Mouse (Mus musculus) cerebellum, adult 2 months (tissue): ENCODE data around the gene Acox3. TPM values are rescaled to one million over a fixed set of nuclear protein-coding genes. Genes with fewer than 3 reads are reported as not detected.

Source experiments
- DNase-seq, 2 experiments: peaks; one replicate each; pipeline ENCODE4 v3.0.0; 2021
- H3K27ac ChIP-seq: fragments of 200-500 bp; 2 replicates; pipeline ENCODE4 v1.5.1; 2012; ENCODE audit warnings: low read length, control low read depth, inconsistent platforms; ENCODE audit not compliant: insufficient read depth
- H3K27me3 ChIP-seq: fragments of 200-500 bp; 2 replicates; pipeline ENCODE4 v1.6.1; 2012; ENCODE audit warnings: inconsistent platforms, mild to moderate bottlenecking, low read length, moderate library complexity; ENCODE audit not compliant: control insufficient read depth, insufficient read depth
- H3K4me1 ChIP-seq: fragments of 200-500 bp; 2 replicates; pipeline ENCODE4 v1.6.1; 2011; ENCODE audit warnings: low read length; ENCODE audit not compliant: control insufficient read depth, insufficient read depth
- H3K4me3 ChIP-seq: fragments of 200-500 bp; replicated peaks from 2 replicates; pipeline ENCODE3; 2011; ENCODE audit warnings: mild to moderate bottlenecking, low read depth, low read length, control low read depth; ENCODE audit not compliant: insufficient read depth
- CTCF ChIP-seq: fragments of 200-500 bp; IDR thresholded peaks from 2 replicates; pipeline ENCODE4 v1.5.1; 2011; ENCODE audit warnings: low read depth, mild to moderate bottlenecking, control low read depth, low read length, moderate library complexity, borderline replicate concordance; ENCODE audit not compliant: insufficient read depth
- POLR2A ChIP-seq: fragments of 200-500 bp; IDR thresholded peaks from 2 replicates; pipeline ENCODE4 v1.6.1; 2011; ENCODE audit warnings: low read length, control low read depth, borderline replicate concordance; ENCODE audit not compliant: insufficient read depth
- WGBS: fragments of 180-500 bp; shearing (Covaris S2); methylation state at CpG from one replicate; pipeline ENCODE4 v1.1.7; 2018; 5-methylcytosine and 5-hydroxymethylcytosine counted together
- polyA plus RNA-seq: library from polyadenylated mRNA; depleted of rRNA; stranded (reverse); fragments of >200 nt; gene quantifications from 2 replicates; pipeline ENCODE4 v1.2.3, GENCODE M21; 2012

Acox3 gene
- polyA plus RNA-seq, 1 experiment = 33.7 TPM

DNA sequence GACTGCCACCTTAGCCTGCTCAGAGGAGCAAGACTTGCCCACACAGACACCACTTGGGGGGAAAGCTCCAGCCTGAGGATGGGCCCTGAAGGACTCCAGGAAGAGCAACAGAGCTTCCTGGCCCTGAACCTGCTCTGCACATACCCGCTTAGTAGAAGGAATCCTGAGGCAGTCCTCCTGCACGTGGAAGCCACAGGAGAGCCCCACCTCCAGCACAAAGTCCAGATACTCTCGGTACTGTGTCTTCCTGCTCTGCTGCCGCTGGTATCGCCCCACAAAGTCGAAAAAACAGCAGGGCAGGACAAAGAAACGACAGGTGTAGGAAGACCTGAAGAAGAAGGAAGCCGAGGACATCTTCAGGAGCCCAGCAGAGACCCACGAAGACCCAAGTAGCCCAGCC, 17.6 kb upstream of the Acox3 start:
- TF ChIP-seq POLR2A = no peak
- no peaks in the 10 kb centered on the region for H3K27me3 ChIP-seq
- no peak overlapping the region for H3K4me3 ChIP-seq
- 90% methylated on average over 9 of the region's 9 CpGs for WGBS
- no peak overlapping the region for H3K27ac ChIP-seq
- DNase-seq = no peak
- no peaks in the 10 kb centered on the region for H3K4me1 ChIP-seq

GRCm38 (mm10) chr5:35566632-35567031, 16.2 kb upstream of the Acox3 start:
- no peak for TF ChIP-seq CTCF
- TF ChIP-seq POLR2A = no peak
- no peaks in the 10 kb centered on the region for H3K27me3 ChIP-seq
- no peak overlapping the region for H3K27ac ChIP-seq
- no peak for DNase-seq
- WGBS = 77% methylated on average over 4 of the region's 4 CpGs
- H3K4me3 ChIP-seq = no peak overlapping the region
- H3K4me1 ChIP-seq = no peaks in the 10 kb centered on the region

GRCm38 (mm10) chr5:35571546-35571945, 11.3 kb upstream of the Acox3 start:
- DNase-seq = no peak
- Histone ChIP-seq H3K27me3 (no peaks in the 10 kb centered on the region), H3K4me3 (no peak overlapping the region), H3K27ac (no peak overlapping the region), H3K4me1 (no peaks in the 10 kb centered on the region)
- 94% methylated on average over 6 of the region's 6 CpGs for WGBS
- TF ChIP-seq CTCF (no peak), POLR2A (no peak)

DNA sequence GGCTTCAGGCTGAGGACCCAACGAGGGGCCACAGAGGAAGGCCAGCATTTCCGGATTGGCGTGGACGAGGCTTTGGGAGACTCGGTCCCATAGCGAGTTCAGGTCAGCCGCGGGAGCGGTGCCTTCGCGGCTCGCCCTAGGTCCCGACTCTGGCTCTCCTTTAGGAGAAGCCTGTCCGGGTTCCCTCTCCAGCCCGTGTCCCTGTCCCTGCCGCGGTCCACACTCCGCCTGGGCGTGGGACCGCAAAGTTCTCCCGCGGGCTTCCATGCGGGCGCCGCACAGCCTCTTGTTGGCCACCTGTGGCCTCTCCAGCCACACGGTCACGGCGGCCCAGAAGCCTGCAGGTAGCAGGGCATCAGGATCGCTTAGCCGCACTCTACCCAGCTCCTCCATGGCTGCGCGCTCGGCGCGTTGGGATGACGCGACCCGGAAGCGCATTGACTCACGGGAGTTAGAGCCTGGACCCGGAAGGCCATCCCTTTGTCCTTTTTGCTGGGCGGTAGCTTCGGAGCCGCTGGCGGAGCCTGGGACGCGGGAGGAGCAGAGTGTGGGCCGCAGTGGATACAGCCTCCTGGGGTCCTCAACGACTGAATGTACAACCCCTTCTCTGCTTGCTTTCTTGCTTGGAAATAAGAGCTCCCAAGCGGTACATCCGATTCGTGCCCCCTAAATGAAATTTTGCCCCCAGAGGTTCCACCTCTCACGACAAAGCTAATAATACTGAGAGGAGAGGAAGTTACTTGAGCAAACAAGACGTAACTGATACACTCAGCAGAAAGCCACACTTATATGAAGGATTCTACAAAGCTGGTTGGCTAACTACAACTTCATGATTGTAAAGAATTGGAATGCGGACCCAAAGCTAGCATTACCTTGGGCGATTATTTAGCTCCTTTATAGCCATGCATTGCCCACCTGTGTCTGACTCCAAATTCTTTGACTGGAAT, 7.9 kb upstream of the Acox3 start, which contains the start of gene Trmt44:
Gene Trmt44, minus strand, starts transcription at position 418 of the 947 bp plus-strand sequence.
- peak; percentile 93 to 94 for DNase-seq
- H3K27ac ChIP-seq = no peak within 1 kb of the TSS; the same call in 1 of the 2 replicates
- no peaks in the 10 kb centered on the region for H3K4me1 ChIP-seq
- peak within 1 kb of the TSS; percentile 64 for H3K4me3 ChIP-seq
- TF ChIP-seq POLR2A (peak; percentile 82), CTCF (no peak)
- H3K27me3 ChIP-seq = no peaks in the 10 kb centered on the region
- WGBS = 3% methylated on average over 56 of the region's 56 CpGs

- Histone ChIP-seq H3K27ac (no peak overlapping the region), H3K27me3 (no peaks in the 10 kb centered on the region), H3K4me1 (no peaks in the 10 kb centered on the region), H3K4me3 (no peak overlapping the region)
- no peak for TF ChIP-seq CTCF
- TF ChIP-seq POLR2A = no peak
- DNase-seq = no peak
- 82% methylated on average over 10 of the region's 10 CpGs for WGBS
Observed at GRCm38 (mm10) chr5:35576409-35577020, 6.3 kb upstream of the Acox3 start.

DNA sequence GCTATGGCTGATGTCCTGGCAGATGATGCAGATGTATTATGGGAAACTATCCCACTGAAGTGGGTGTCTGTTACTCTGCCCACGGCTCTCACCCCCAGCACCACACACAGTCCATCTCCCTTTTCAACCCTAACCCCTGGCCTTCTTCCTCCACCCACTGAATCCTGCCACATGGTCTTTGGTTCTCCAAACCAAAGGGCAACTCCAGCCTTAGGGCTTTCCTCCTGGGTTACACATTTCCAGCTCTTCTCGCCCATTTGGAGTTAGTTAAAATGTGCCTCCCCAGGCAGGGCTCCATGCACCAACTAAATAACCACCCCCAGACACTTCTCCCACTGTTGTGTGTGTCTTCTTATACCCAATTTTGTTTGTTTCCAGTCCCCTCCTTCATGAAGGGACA, 4.4 kb upstream of the Acox3 start:
- Histone ChIP-seq H3K4me3 (no peak overlapping the region), H3K4me1 (peaks cover 6% of the 10 kb centered on the region; the same call in 1 of the 2 replicates), H3K27me3 (no peaks in the 10 kb centered on the region), H3K27ac (no peak overlapping the region)
- no peak for DNase-seq
- 74% methylated on average over 2 of the region's 2 CpGs for WGBS
- TF ChIP-seq CTCF (no peak), POLR2A (no peak)

DNA sequence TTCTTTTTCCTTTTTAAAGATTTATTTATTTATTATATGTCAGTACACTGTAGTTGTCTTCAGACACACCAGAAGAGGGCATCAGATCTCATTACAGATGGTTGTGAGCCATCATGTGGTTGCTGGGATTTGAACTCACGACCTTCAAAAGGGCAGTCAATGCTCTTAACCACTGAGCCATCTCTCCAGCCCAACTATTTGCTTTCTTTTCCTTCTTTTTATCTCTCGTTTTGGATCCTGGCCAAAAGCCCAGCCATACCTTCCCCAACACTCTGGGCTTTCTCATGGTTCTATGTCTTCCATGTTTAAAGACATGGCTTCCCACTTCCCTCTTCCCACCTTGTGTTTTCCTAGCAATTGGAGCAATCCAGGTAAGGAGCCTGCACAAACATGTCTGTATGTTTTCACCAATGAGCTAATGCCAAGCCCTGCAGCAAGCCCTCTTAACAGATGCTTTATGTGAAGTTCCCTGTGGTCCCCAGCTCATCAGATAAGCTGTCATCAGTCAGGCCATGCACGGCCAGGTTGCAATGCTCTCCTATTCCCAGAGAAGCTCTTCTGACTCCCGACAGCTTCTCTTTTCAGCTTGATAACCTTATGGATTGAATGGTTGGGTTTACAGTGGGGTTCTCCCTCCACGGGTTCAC, 3.5 kb upstream of the Acox3 start:
- no peak for DNase-seq
- H3K27me3 ChIP-seq = no peaks in the 10 kb centered on the region
- 49% methylated on average over 5 of the region's 5 CpGs for whole genome bisulfite sequencing
- TF ChIP-seq POLR2A = no peak
- TF ChIP-seq CTCF = no peak
- H3K27ac ChIP-seq = no peak overlapping the region
- no peak overlapping the region for H3K4me3 ChIP-seq
- H3K4me1 ChIP-seq = peaks cover 7% of the 10 kb centered on the region; the same call in 1 of the 2 replicates
